Mouse (Mus musculus) adrenal gland, postnatal 25 days (tissue): Measurements from ENCODE around the gene Ext2. TPM values are rescaled to one million over a fixed set of nuclear protein-coding genes. Genes with fewer than 3 reads are reported as not detected.

Experiments used
- DNase-seq: peaks from one replicate; pipeline ENCODE4 v3.0.0; 2021; ENCODE audit warnings: mixed read lengths
- total RNA-seq: library from RNA; stranded (reverse); gene quantifications from 2 replicates; pipeline ENCODE4 v1.2.3, GENCODE M21; 2021

The Ext2 gene
- total RNA-seq, 1 experiment from 2014 or later = 101 TPM

DNA sequence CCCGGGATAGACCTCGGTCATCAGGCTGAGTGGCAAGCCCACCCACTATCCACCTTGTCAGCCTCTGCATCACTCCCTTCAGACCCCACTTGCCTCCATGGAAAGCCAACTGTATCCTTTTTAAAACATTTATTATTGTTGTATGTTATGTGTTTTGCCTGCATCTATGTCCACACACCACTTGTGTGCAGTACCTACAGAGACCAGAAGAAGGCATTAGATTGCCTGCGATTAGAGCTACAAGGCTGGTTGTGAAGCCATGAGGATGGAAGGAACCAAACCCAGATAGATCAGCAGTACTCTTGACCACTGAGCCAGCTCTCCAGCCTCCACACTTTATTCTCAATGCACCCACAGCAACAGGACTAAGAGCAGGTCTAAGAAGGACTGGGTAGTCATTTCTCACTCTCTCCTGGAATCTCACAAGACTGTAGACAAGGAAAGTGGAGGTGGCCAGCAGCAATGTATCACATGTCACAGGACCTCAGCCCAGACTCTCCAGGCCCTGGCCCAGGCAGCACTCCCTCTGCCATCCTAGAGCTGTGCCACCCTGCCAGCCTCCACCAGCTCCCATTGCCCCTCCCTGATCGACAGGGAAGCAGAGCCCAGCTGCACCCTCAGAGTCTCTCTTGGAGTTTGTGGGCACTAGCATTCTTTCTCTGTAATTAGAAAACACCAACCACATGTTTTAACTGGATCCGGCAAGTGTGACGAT lies 15.7 kb downstream of the Ext2 start:
- no peak for DNase-seq

DNA sequence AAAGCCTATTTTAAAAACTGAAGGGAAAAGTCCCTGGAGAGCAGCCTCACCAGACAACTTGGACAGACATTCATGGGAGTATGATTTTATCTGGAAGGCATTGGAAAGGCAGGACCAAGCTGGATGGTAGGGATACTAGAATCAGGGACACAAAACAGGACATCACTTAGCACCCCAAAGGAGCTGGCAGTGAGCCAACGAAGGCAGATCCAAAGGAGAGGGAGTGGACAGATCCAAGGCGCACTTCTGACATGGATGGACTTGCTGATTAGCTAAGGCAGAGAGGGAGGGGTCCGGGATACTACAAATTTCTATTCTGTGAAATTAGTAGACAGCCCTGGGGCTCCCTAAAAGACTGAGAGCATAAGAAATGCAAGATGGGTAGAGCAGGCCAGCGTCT lies 16.8 kb downstream of the Ext2 start:
- DNase-seq = no peak

DNA sequence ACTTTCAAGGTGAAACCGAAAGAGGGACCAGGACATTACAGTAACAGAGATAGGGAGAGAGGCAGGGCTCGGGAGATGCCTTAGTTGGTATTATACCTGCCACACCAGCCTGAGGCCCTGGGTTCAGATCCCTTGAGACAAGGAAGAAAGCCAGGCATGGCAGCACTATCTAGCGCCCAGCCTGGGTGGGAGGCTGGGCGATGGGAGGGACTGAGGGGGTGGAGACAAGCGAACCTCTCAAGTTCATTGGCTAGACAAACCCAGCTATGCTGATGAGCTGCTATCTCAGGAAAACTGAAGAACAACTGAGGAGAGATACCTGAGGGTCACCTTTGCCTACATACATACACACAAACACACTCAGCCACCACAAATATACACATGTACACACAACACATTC lies 17.3 kb downstream of the Ext2 start:
- DNase-seq = no peak

DNA sequence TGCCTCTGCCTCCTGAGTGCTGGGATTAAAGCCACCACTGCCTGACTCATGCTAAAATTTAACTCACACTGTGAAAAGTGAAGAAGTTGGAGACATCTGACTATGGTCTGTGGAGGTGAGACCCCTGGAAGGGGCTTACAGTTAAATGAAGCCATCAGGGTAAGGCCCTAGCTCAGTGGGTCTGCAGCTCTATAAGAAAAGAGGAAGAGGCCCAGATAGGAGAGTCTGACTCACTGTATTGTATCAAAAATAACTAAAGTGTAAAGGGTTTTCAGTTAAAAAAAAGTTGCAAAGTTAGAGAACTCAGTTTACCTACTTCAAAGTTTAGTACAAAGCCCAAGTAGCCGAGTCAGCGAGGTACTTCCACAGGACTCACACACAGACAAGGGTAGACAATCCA lies 19.4 kb downstream of the Ext2 start:
- no peak for DNase-seq

DNA sequence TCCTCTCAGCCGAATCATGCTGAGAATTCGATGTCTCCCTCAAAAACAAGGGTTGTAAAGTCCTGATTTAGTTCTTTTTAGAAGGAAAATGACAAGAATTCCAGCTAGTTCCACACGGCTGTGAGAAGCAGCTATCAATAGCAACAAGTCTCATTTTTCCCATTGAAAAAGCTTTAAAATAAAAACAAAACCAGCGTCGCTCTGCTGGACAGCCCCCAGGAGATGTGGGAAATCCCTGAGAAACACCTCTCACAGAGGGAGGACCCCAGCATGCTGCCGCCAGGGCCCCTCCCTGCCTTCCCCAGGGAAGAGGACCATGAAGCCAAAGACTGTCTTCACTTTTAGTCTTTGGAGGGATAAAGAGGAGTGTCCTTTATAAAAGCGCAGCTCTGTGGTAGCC lies 21.3 kb downstream of the Ext2 start:
- no peak for DNase-seq

DNA sequence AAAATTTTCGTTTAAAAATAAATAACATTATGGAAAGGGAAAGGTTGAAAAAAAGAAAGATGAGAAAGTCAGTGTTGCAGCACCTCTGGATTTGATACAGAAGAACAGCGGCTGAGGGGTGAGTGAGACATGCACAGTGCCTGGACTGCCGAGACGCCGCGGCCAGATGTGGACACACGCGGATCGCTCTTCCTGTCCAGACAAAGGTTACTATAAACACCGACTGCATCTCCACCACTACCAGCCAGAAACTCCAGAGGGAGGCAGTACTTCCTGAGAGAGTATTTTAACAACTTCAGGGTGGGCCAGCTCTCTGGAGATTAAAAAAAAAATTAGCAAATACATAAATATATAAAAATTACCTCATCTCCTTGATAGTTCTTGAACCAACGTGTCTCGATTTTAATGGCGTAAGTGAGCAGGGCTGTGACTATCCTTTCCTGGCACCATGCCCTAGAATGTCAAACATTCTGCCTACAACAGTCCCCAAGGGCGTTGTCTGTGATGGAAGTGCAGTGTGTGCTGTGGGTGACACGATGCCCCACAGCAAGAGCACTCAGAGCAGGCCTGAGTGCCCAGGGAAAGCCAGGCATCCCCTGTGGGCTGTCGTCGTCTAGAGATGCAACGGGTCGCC lies 25.1 kb downstream of the Ext2 start:
- DNase-seq = no peak

DNA sequence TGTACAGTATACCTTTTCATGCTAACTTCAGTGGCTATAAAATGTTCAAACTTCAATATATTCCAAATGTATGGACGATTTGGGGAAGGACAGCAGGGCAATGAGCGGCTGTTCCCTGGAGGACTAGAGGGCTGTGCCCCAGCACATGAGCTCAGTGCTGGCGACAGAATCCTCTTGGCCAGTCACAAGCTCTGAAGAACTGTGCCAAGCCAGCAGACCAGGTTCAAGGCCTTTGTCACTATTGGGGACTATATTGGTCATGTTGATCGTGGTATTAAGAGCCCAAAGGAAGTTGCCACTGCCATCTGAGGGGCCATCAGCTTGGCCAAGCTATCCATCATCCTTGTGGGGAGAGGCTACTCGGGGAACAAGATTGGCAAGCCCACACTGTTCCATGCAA lies 28.0 kb downstream of the Ext2 start:
- DNase-seq = no peak

DNA sequence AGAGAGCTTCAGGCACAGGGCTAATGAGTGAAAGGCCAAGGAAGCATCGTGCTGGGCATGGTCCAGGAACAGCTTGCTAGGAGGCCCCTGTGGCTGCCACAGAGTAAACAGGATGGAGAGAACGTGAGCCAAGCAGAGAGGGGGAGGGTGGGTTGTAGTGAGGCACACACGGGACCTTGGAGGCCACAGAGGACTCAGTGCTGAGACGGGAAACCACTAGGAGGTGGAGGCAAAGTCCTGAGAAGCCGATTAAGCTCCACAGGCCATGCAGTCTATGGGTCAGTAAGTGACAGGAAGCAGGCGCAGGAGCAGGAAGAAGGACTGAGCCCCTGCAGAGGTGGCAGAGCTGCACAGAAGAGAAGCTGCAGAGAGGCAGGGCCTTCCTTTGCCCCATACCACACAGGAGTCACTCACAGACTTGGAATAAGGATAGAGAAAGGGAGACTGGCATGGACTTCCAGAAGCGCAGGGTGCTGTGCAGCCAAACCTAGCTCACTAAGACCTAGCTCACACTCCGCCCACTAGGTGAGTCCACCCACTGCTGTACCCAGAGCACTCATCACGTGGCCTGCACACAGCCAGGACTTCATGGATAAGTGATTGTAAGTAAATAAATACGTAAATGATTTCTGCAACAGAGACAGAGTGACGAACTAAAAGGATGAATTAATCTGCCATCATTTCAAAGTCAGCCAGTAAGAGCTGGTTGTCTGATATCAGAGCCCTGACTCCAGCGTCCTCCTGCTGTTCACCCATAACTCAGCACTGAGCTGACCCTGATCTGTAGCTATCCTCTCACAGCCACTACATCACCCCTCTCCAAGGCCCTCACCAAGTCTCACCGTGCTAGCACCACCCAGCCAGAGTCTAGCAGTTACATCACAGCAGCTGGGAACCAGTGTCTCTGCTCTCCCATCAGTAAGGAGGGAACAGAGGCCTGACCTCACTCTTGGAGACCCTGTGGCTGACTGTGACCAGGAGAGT lies 30.6 kb downstream of the Ext2 start:
- DNase-seq = peak; percentile 42

DNA sequence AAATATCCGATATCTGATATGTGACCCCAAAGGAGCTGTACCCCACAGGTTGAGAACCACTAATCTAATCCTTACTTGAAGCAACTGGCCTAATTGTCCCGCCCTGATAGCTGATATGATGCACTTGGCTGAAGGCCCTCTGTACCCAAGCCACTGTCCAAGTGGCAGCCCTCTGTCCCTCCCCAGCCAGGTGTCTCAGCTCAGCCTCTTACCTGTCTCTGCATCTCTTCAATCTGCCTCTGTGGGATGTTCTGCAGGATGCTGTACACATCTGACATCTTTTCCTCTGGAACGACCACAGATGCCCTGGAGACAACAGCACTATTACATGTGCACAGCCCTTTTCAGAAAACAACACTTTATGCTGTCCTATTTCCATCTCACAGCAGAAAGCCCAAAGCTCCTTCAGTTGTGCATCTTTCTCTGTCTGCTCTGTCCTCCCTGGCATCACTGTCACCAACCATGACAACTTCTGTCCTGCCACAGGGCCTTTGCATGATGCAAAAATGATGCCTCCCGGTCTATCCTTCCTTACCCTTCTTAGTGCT lies 31.5 kb downstream of the Ext2 start:
- DNase-seq = no peak

DNA sequence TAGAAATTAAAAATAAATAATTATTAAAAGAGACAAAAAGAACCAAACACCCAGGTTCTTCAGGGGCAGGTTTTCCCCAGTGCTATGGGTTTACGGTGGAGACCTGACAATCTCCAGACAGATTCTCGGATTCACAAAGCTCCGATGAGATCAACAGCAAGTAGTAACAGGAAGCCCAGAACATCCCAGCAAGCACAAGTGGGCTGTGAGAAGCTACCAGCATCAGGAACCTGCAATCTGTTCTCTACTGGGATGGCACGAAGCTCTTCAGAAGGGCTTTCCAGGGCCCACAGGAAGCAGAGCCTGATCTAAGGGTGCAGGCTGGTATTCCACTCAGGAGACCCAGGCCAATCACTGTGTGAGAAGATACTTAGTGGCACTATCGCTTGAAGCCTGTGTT lies 33.8 kb downstream of the Ext2 start:
- DNase-seq = no peak

DNA sequence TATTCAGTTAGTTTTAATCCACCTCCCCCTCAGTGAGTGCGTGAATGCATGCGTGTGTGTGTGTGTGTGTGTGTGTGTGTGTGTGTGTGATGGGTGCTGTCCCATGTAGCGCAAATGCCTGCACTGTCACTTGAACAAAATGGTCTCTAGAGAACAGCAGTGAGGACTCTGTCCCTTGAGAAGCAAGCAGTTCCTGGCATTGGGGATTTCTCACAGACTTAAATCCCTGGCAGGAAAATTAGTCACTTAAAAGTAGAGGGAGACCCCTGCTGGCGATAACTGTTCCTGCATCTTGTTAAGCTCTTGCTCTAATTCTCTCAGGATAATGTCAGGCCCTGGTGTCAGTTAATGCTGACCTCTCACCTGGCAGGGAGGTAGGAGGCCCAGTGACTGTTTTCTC lies 36.2 kb downstream of the Ext2 start:
- peak; percentile 70 for DNase-seq

DNA sequence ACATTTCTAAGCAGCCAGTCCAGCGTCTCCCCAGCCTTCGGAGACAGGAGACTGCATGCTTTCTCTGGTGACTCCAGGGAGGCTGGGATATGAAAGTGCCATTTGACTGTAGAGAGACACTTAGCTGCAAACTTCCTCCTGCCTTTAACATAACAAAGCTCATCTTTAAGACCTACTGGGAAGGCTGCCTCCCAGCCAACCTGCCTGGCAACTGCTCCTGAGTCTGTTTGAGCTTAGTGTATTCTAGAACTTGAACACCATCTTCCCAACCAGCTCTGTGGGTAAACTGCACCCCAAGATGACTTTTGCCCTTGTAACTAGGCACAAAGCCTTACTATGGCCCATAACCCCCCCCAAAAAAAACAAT lies 37.0 kb downstream of the Ext2 start:
- DNase-seq = no peak

DNA sequence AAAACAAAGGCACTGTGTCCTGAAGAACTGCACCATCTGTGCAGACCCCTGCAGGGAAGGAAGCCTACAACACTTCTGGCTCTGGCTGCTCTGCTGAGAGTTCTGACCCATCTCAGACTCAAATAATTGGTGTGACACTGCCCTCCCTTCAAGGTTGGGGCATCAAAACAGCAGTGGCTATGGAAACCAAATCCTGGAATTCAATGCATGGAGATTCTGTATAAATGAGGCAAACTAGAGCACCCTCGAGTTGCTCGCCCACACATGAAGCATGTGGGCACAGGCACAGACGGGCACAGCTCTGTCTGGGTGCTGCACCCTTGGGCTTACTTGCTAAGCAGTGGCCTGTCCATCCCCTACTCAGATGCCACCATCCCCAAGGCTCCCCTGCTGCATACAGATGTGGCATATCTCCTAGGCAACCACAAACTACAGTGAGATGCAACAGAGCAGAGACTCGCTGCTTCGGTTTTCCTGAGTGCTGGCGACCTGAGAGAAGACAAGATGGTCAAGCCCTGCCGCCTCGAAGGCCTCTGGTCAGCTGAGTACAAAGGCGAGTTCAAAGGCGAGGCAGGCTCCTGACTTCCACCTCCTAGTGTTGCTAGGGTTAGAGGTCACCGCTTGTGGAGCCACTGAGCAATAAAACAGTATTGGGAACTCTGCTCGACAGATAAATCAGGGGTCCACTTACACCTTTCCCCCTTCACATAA lies 37.5 kb downstream of the Ext2 start:
- no peak for DNase-seq

DNA sequence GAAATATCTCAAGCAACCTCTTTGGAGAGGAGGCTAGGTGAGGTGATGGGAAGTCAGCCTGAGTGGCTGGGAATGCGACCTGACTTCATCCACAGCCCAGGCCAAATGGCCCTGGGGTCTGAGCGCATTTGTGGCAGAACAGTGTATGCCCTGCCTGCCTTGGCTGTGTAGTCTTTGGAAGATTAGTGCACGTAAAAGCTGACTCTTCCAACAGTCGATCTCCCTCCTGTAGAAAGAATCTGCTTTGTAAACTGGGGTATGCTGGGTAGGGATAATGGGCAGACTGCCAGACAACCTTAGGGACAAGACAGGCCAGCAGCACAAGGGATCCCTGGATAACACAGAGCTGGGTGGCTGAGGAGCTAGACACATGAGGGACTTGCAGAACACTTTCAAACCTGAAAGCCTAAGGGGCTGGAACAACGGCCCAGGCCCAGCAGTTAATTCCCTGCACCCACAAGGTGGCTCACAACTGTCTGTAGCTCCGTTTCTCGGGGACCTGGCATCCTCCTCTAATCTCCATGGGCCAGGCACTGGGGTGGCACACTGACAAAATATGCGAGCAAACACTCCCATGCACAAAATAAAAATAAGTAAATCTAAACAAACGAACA lies 38.3 kb downstream of the Ext2 start:
- DNase-seq = no peak

DNA sequence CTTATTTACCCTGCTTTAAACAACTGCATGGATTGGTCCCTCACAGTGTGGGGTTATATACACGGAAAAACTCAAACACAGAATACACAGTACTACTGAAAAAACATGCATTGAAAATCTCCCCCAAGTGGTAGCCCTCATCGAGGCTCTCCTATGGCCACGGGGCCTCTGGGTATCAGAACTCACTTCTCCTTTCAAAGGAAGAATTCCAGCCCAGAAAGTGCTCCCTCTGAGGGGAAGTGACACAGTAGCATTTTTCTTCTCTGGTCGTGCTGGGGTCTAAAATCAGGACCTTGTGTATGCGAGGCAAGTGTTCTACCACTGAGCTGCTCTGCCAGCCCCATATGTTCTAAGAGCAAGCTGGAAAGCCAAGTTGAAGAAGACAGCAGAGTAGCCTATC lies 39.7 kb downstream of the Ext2 start:
- no peak for DNase-seq

DNA sequence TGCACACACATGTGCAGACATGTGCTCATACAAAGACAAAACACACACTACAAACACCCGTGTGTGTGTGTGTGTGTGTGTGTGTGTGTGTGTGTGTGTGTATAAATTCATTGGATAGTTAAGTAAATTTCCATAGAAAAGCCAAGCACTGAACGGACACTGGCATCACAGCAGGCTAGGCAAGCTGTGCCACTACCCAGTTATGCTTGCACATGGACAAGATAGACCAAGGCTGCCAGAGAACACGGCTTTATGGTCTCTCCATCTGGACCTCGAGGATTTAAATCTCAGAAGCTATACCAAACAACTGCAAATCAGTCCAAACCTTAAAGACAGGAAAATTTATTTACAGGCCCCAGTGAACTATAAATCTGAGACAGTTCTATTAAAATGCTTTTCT lies 40.2 kb downstream of the Ext2 start:
- DNase-seq = no peak

DNA sequence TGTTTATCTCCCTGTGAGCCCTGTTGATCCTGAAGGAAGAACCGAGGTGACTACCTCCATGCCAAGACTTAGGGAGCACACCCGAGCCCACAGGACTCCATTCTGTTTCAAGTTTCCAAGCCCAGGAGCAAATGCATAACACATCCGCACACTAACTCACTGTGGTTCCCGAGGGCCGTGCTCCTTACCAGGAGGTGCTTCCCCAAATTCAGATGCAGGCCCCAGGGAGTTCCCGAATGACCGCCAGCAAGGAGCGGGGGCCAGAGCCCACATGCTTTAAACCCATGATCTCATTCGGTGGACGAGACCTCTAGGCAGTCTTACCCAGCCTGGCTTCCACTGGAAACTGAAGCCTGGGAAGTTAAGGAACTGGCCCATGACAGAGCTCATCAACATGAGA lies 41.8 kb downstream of the Ext2 start:
- DNase-seq = no peak

DNA sequence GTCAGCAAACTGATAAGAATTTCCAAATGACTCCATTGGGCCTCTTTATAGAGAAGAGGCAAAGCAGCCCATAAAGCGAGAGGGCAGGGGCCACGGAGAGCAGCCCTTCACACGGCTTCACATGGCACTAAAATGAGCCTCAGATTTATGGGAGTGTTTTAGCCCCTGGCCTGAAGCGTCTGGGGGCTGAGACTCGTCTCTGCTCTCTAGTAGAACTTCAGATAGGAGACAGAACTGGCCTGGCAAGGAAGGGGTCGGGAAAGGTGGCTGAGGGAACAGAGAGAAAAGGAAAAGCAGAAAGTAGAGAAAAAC lies 42.5 kb downstream of the Ext2 start:
- no peak for DNase-seq

DNA sequence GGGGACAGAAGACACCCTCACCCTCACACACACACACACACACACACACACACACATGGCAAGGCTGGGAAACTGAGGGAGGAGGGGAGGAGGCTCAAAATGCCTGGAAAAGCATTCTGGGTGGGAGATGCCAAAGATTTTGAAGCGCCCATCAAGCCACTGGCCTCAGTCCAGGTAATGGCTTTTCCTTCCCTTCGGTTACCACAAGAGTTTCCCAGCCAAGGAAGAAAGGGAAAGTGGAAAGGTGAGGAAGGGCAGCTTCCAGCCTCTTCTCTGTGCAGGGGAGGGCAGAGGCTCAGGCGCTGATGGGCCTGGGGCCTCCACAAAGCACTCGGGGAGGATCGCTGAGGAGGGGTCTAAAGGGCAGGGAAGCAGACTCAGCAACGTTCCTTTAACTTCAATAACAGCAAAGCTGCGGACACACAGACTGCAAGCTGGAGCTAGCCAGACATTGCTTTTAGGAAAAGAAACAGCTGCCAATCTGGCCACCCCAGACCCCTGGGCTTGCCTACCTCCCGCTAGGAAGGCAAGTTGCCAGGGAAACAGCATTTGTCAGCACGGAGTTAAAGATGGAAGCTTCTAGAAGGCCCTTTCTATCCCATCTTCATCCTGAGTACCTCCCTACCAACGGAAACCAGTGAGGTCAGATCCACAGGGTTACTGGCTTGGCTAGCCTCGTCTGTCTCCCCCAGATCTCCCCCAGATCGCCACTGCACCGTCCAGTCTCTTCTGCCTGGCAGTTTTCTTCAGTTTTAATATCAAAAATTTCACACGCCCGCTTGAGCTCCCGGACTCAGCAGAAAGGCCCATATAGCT lies 43.1 kb downstream of the Ext2 start:
- DNase-seq = no peak

DNA sequence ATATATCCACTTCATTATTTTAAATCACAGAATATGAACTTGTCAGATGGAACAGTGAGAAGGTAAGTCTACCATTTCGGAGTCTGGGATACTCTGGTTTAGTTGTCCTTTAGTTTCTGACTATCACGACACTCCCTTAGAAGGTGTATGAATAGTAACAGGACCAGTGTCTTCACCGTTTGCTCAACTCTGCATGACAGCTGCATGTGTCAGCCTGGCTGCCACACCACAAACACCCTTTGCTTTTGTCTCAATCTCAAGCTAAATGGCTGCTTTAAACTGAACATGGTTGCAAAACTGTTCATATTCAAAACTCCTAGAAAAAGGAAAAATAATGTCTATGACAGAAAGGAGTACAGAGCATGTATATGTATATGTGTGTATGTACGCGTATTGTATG lies 43.8 kb downstream of the Ext2 start:
- no peak for DNase-seq

DNA sequence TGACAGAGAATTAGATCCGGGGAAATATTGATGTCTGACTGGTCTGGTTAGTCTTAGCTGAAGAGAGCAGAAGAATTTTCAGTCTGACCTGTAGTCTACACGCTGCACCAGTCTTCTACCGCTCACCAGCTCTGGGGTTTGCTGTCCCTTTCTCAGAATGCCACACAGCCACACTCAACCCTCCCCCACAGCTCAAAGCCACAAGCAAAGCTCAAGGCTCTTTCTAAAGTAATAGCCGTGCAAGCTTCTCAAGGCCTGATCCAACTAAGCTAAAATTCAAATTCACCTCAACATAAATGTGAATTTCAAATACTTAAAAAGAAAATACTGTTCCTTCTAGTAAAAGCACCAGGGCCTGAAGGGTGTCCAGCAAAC lies 45.3 kb downstream of the Ext2 start:
- peak; percentile 31 for DNase-seq
